Mouse (Mus musculus): ENCODE results near the gene Ubr4.
"Not testable (repeated sequence)": the region's sequence is repeated elsewhere in the genome, so short reads cannot be mapped to it uniquely, and the experiment has no call there.

The Ubr4 gene

GRCm38 (mm10) chr4:139530248-139530647 is 177.8 kb downstream of the Ubr4 start, which contains the start of gene Iffo2:
TSS of gene Iffo2 (plus strand) at chr4:139530548.
- DNase-seq (ENCODE audit: extremely low spot score, low read depth, low spot score) = not testable (repeated sequence)

- no peak for DNase-seq (ENCODE audit: extremely low spot score, low read depth, low spot score)
Measured at GRCm38 (mm10) chr4:139532081-139532480, 179.7 kb downstream of the Ubr4 start.

- DNase-seq (ENCODE audit: extremely low spot score, low read depth, low spot score) = no peak
Measured at GRCm38 (mm10) chr4:139535127-139535695, 182.8 kb downstream of the Ubr4 start.

- no peak for DNase-seq (ENCODE audit: extremely low spot score, low read depth, low spot score)
Measured at GRCm38 (mm10) chr4:139535719-139536118, 183.3 kb downstream of the Ubr4 start.

- DNase-seq (ENCODE audit: extremely low spot score, low read depth, low spot score) = no peak
Measured at GRCm38 (mm10) chr4:139536706-139537105, 184.3 kb downstream of the Ubr4 start.
